Mouse (Mus musculus): Measurements from ENCODE around the gene Neu2. TPM values are rescaled to one million over a fixed set of nuclear protein-coding genes. Genes with fewer than 3 reads are reported as not detected.

The Neu2 gene
- polyA plus RNA-seq, 1 experiment = 10.1 TPM

DNA sequence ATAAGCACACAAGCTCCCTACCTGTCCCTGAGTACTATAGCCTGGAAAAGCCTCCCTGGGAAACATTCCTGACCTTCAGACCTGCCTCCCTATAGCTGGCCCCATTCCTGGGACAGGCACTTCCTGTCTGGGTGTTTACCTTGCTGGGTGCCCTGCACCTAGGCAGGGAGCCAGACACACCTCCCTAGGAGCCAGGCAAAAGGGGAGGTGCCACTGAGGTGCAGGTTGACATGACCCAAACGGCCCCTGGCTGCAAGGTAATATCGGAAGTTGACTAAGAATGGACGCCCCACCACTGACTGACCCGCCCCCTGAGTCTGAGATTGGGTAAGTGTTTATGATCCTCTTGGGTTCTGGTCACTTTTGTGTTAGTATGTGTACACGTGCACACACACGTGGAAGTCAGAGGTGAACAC, 64.1 kb downstream of the Neu2 start, which contains the start of gene Ngef:
Gene Ngef, minus strand, starts transcription at position 71 of the 416 bp plus-strand sequence.
- peak; percentile 73 for DNase-seq
- TF ChIP-seq CTCF (IDR thresholded peaks at IDR 0.05; ENCODE audit: insufficient read depth, low read length) = no peak
- TF ChIP-seq POLR2A (IDR thresholded peaks at IDR 0.05; ENCODE audit: borderline replicate concordance, extremely low read depth, low read depth, low read length) = peak; percentile 27; the same call in 1 of the 2 replicates
- Histone ChIP-seq H3K4me3 (replicated peaks; ENCODE audit: extremely low read depth, low read depth, low read length) (no peak within 1 kb of the TSS), H3K4me1 (ENCODE audit: control insufficient read depth, insufficient read depth, low read length) (peaks cover 6% of the 10 kb centered on the region)
- WGBS = 53% methylated on average over 6 of the region's 6 CpGs

- WGBS = 54% methylated on average over 6 of the region's 6 CpGs
- no peak for DNase-seq
- no peak overlapping the region for H3K4me3 ChIP-seq (replicated peaks; ENCODE audit: extremely low read depth, low read depth, low read length)
- TF ChIP-seq POLR2A (IDR thresholded peaks at IDR 0.05; ENCODE audit: borderline replicate concordance, extremely low read depth, low read depth, low read length) (no peak), CTCF (IDR thresholded peaks at IDR 0.05; ENCODE audit: insufficient read depth, low read length) (no peak)
- H3K4me1 ChIP-seq (ENCODE audit: control insufficient read depth, insufficient read depth, low read length) = peaks cover 6% of the 10 kb centered on the region
Measured at GRCm38 (mm10) chr1:87574353-87574752, 64.7 kb downstream of the Neu2 start.

DNA sequence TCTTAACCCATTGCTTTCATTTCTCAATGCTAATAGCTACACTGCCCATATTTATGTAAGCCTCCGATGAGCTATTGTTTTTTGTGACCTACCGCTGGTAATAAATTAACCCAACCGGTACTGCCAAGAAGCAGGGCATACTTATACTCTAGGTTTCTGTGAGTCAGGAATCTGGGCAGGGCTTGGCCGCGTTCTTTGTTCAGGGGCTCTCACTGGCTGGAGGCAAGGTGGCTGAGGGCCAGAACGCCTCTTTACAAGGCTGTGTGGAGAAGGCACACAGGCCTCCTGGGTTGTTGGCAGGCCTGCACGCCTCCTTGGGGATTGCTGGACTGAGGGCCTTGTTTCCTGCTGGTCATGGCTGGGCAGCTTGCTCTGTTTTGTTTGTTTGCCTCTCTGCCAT, 65.1 kb downstream of the Neu2 start:
- H3K4me3 ChIP-seq (replicated peaks; ENCODE audit: extremely low read depth, low read depth, low read length) = no peak overlapping the region
- WGBS = 26% methylated on average over 7 of the region's 7 CpGs
- DNase-seq = peak; percentile 76
- TF ChIP-seq CTCF (IDR thresholded peaks at IDR 0.05; ENCODE audit: insufficient read depth, low read length) = no peak
- no peak; the same call in 1 of the 2 replicates for TF ChIP-seq POLR2A (IDR thresholded peaks at IDR 0.05; ENCODE audit: borderline replicate concordance, extremely low read depth, low read depth, low read length)
- H3K4me1 ChIP-seq (ENCODE audit: control insufficient read depth, insufficient read depth, low read length) = peaks cover 6% of the 10 kb centered on the region

- no peak for TF ChIP-seq POLR2A (IDR thresholded peaks at IDR 0.05; ENCODE audit: borderline replicate concordance, extremely low read depth, low read depth, low read length)
- no peak for TF ChIP-seq CTCF (IDR thresholded peaks at IDR 0.05; ENCODE audit: insufficient read depth, low read length)
- Histone ChIP-seq H3K4me3 (replicated peaks; ENCODE audit: extremely low read depth, low read depth, low read length) (no peak overlapping the region), H3K4me1 (ENCODE audit: control insufficient read depth, insufficient read depth, low read length) (peaks cover 6% of the 10 kb centered on the region)
- 94% methylated on average over 6 of the region's 6 CpGs for WGBS
- DNase-seq = no peak
Measured at GRCm38 (mm10) chr1:87578965-87579364, 69.3 kb downstream of the Neu2 start.

DNA sequence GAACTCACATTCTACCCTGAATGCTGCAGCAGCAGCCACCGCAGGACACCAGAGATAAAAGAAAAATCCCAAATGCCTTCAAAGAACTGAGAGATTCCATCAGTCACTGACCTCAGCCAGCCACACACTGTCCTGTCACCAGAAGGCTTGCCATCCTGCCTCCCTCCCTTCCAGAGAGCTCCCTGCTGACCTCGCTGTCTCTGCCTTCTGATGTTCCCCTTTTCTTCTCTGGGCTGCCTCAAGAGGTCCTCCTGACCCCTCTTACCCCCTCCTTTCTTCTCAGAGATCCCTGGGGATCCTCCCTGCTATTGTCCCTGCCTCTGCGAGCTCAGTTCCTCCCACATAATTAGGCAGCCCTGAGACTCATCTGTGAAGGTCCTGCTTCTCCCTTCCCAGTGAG, 71.1 kb downstream of the Neu2 start:
- TF ChIP-seq CTCF (IDR thresholded peaks at IDR 0.05; ENCODE audit: insufficient read depth, low read length) (no peak), POLR2A (IDR thresholded peaks at IDR 0.05; ENCODE audit: borderline replicate concordance, extremely low read depth, low read depth, low read length) (no peak)
- H3K4me1 ChIP-seq (ENCODE audit: control insufficient read depth, insufficient read depth, low read length) = no peaks in the 10 kb centered on the region
- 54% methylated on average over 3 of the region's 3 CpGs for WGBS
- no peak overlapping the region for H3K4me3 ChIP-seq (replicated peaks; ENCODE audit: extremely low read depth, low read depth, low read length)
- DNase-seq = no peak

- 84% methylated on average over 7 of the region's 7 CpGs for WGBS
- DNase-seq = no peak
- TF ChIP-seq POLR2A (IDR thresholded peaks at IDR 0.05; ENCODE audit: borderline replicate concordance, extremely low read depth, low read depth, low read length) (no peak), CTCF (IDR thresholded peaks at IDR 0.05; ENCODE audit: insufficient read depth, low read length) (no peak)
- Histone ChIP-seq H3K4me3 (replicated peaks; ENCODE audit: extremely low read depth, low read depth, low read length) (no peak overlapping the region), H3K4me1 (ENCODE audit: control insufficient read depth, insufficient read depth, low read length) (no peaks in the 10 kb centered on the region)
Measured at GRCm38 (mm10) chr1:87589162-87589561, 79.5 kb downstream of the Neu2 start.

DNA sequence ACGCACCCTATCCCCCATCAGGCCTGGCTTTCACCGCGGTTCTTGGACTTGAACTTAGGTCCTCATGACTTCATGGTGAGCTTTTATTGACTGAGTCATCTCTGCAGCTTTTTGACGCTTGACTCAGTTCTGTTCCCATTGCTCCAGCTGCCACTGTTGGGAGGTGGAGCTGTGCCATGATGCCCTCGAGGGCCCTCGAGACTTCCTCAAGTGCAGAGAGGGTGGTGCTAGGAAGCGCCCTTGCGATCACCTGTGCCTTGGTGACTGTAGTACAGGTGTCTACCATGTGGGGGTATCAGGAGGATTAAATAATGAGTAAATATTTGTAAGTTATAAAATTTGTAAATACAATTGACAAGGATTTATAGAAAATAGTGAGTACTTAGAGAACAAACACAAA, 80.3 kb downstream of the Neu2 start:
- Histone ChIP-seq H3K4me1 (ENCODE audit: control insufficient read depth, insufficient read depth, low read length) (no peaks in the 10 kb centered on the region), H3K4me3 (replicated peaks; ENCODE audit: extremely low read depth, low read depth, low read length) (no peak overlapping the region)
- no peak for TF ChIP-seq POLR2A (IDR thresholded peaks at IDR 0.05; ENCODE audit: borderline replicate concordance, extremely low read depth, low read depth, low read length)
- no peak for TF ChIP-seq CTCF (IDR thresholded peaks at IDR 0.05; ENCODE audit: insufficient read depth, low read length)
- 65% methylated on average over 8 of the region's 8 CpGs for WGBS
- peak; percentile 49 for DNase-seq

DNA sequence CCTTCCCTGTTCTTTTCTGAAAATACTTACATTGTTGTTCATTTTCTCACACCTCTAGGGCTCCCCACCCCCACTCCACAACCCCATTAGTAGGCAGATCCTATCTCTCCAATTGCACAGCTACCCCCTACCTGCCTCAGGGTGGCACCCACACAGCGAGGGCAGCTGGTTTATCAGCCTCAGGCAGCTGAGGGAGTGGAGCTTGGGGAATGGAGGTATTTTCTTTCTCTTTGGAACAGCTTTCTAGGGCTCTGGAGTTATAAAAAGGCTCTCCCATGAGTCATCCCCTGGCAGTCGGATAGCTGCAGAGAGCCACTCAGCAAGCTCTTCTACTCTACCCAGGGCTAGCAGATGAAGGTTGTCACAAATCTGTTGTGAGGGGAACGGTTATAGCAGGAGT, 84.6 kb downstream of the Neu2 start:
- H3K4me1 ChIP-seq (ENCODE audit: control insufficient read depth, insufficient read depth, low read length) = no peaks in the 10 kb centered on the region

DNA sequence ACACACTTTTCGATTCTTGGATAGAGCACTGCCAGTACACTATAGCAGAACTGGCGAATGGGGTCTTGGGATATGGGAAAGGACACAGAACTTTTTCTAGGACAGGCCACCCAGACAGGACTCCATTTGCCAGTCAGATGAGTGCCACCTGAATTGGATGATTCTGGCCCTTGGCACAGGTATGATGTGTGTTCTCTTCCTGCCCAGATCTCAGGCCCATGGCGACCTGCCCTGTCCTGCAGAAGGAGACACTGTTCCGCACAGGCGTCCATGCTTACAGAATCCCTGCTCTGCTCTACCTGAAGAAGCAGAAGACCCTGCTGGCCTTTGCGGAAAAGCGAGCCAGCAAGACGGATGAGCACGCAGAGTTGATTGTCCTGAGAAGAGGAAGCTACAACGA, 85.0 kb downstream of the Neu2 start:
- TF ChIP-seq POLR2A (IDR thresholded peaks at IDR 0.05; ENCODE audit: borderline replicate concordance, extremely low read depth, low read depth, low read length) = no peak
- no peak for TF ChIP-seq CTCF (IDR thresholded peaks at IDR 0.05; ENCODE audit: insufficient read depth, low read length)
- Histone ChIP-seq H3K4me3 (replicated peaks; ENCODE audit: extremely low read depth, low read depth, low read length) (no peak overlapping the region), H3K4me1 (ENCODE audit: control insufficient read depth, insufficient read depth, low read length) (no peaks in the 10 kb centered on the region)
- DNase-seq = no peak
- 91% methylated on average over 10 of the region's 10 CpGs for WGBS

More for the DNA sequence above, 84.6 kb downstream of the Neu2 start:
- TF ChIP-seq POLR2A (IDR thresholded peaks at IDR 0.05; ENCODE audit: borderline replicate concordance, extremely low read depth, low read depth, low read length) (no peak), CTCF (IDR thresholded peaks at IDR 0.05; ENCODE audit: insufficient read depth, low read length) (no peak)
- no peak overlapping the region for H3K4me3 ChIP-seq (replicated peaks; ENCODE audit: extremely low read depth, low read depth, low read length)
- no peak for DNase-seq
- WGBS = 51% methylated on average over 3 of the region's 3 CpGs

DNA sequence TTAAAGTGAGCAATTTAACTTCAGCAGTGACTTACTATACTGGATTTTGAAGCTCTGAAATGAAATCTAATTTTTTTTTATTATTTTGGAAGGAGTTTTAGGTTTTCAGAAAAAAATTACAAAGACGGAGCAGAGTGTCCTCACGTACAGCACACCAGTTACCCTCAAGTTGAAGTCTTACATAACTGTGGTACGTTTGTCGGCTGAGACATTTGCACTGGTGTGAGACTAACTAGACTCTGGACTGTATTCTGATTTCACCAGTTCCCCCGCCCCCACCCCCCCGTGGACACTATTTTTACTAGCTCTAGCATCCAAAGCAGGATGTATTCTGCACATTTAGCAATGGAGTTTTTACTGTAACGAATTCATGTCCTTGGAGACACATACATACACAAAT, 90.8 kb downstream of the Neu2 start:
- 72% methylated on average over 7 of the region's 7 CpGs for WGBS
- no peaks in the 10 kb centered on the region for H3K4me1 ChIP-seq (ENCODE audit: control insufficient read depth, insufficient read depth, low read length)

More for the DNA sequence above, 90.8 kb downstream of the Neu2 start:
- TF ChIP-seq CTCF (IDR thresholded peaks at IDR 0.05; ENCODE audit: insufficient read depth, low read length) = no peak
- no peak for TF ChIP-seq POLR2A (IDR thresholded peaks at IDR 0.05; ENCODE audit: borderline replicate concordance, extremely low read depth, low read depth, low read length)
- H3K4me3 ChIP-seq (replicated peaks; ENCODE audit: extremely low read depth, low read depth, low read length) = no peak overlapping the region
- DNase-seq = no peak

Measured in lung, adult 2 months (tissue).